Mouse (Mus musculus) layer of hippocampus, adult 11-12 months (tissue): ENCODE measurements around the gene Gm8653.
"Not testable (repeated sequence)": the region's sequence is repeated elsewhere in the genome, so short reads cannot be mapped to it uniquely, and the experiment has no call there.

Source experiments
- DNase-seq: peaks from one replicate; pipeline ENCODE4 v3.0.0; 2022; ENCODE audit warnings: low spot score

Gene Gm8653

DNA sequence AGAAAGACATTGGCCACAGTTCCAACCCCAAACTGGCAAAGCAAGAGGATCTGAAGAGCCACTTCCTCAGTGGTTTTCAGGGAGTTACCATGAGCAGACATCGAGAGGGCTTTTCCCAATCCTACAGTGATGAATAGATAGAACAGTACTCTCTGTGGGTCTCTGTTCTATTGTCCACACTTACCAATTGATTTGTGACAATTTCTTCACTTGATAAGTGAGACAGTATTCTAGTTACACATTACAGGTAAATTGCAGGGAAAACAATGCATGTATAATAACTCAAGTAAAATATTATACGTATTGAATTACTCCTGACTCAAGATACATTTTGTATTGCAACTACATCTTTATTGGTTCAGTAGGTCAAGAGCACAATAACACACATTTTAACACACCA, at the start of gene Gm8653:
Gm8653 (minus strand) TSS at position 101 of the 400 bp plus-strand sequence.
- not testable (repeated sequence) for DNase-seq

GRCm38 (mm10) chr7:22229384-22229783, 28.3 kb upstream of the Gm8653 start, which contains the start of gene Gm8453:
Gene Gm8453, minus strand, starts transcription at chr7:22229484.
- DNase-seq = not testable (repeated sequence)

- DNase-seq = not testable (repeated sequence)
Observed at GRCm38 (mm10) chr7:22189077-22189476, 12.0 kb downstream of the Gm8653 start, which contains the start of gene Vmn1r143. Gene Vmn1r143, plus strand, starts transcription at chr7:22189377.

DNA sequence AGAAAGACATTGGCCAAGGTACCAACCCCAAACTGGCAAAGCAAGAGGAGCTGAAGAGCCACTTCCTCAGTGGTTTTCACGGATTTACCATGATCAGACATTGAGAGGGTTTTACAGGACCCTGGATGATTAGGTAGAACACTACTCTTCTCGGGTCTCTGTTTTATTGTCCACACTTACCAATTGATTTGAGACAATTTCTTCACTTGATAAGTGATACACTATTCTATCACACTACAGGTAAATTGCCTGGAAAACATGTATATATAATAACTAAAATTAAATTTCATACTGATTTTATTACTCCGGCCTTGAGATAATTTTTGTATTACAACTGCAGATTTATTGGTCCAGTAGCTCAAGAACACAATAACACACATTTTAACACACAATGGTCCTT, 37.1 kb downstream of the Gm8653 start, which contains the start of gene Vmn1r142:
Vmn1r142 (minus strand) TSS at position 101 of the 400 bp plus-strand sequence.
- DNase-seq = not testable (repeated sequence)
